Mouse (Mus musculus) lung, adult 2 months (tissue): ENCODE measurements around the gene Gm30083. TPM values are rescaled to one million over a fixed set of nuclear protein-coding genes. Genes with fewer than 3 reads are reported as not detected.

Source experiments
- DNase-seq: peaks from one replicate; pipeline ENCODE4 v3.0.0; 2022
- H3K4me1 ChIP-seq: fragments of 200-500 bp; 2 replicates; pipeline ENCODE4 v1.6.1; 2011; ENCODE audit warnings: low read length; ENCODE audit not compliant: control insufficient read depth, insufficient read depth
- H3K4me3 ChIP-seq: fragments of 200-500 bp; replicated peaks from 2 replicates; pipeline ENCODE3; 2011; ENCODE audit warnings: low read depth, mild to moderate bottlenecking, control low read depth, low read length; ENCODE audit errors: extremely low read depth
- CTCF ChIP-seq: fragments of 200-500 bp; IDR thresholded peaks from 2 replicates; pipeline ENCODE4 v1.5.1; 2011; ENCODE audit warnings: mild to moderate bottlenecking, low read length, control low read depth; ENCODE audit not compliant: insufficient read depth
- POLR2A ChIP-seq: fragments of 200-500 bp; IDR thresholded peaks from 2 replicates; pipeline ENCODE4 v1.6.1; 2011; ENCODE audit warnings: low read depth, mild to moderate bottlenecking, control low read depth, low read length, borderline replicate concordance; ENCODE audit errors: extremely low read depth
- WGBS: fragments of 180-500 bp; shearing (Covaris S2); methylation state at CpG from one replicate; pipeline ENCODE4 v1.1.7; 2018; 5-methylcytosine and 5-hydroxymethylcytosine counted together
- polyA plus RNA-seq: library from polyadenylated mRNA; depleted of rRNA; stranded (reverse); fragments of >200 nt; gene quantifications from 2 replicates; pipeline ENCODE4 v1.2.3, GENCODE M21; 2012

Gene Gm30083
- polyA plus RNA-seq, 1 experiment = not detected

DNA sequence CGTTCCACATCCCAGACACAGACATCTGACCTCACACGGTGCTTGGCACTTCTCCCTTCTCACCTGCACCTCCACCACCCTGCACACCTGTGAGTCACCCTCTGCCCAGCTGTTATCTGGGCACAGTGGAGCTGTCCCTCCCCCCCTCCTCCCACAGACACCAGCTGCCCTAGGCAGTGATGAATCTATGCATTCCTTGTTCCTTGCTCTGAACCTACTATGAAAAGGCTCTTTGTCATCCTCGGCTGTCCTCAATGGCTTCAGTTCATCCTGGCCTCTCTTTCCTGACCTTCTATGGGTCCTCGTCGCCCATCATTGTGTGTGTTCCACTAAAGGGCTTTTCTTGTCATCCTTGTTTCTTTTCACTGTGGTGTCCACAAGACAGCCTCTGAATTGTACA, 40.2 kb downstream of the Gm30083 start:
- DNase-seq = no peak

GRCm38 (mm10) chr14:33972679-33973078, 42.3 kb downstream of the Gm30083 start:
- Histone ChIP-seq H3K4me1 (no peaks in the 10 kb centered on the region), H3K4me3 (no peak overlapping the region)
- DNase-seq = no peak
- 41% methylated on average over 7 of the region's 7 CpGs for WGBS
- TF ChIP-seq CTCF (peak; percentile 31; the same call in 1 of the 2 replicates), POLR2A (no peak)

More for the DNA sequence above, 40.2 kb downstream of the Gm30083 start:
- H3K4me1 ChIP-seq = no peaks in the 10 kb centered on the region; the same call in 1 of the 2 replicates
- 63% methylated on average over 5 of the region's 5 CpGs for WGBS
- TF ChIP-seq POLR2A (no peak), CTCF (no peak)
- no peak overlapping the region for H3K4me3 ChIP-seq

DNA sequence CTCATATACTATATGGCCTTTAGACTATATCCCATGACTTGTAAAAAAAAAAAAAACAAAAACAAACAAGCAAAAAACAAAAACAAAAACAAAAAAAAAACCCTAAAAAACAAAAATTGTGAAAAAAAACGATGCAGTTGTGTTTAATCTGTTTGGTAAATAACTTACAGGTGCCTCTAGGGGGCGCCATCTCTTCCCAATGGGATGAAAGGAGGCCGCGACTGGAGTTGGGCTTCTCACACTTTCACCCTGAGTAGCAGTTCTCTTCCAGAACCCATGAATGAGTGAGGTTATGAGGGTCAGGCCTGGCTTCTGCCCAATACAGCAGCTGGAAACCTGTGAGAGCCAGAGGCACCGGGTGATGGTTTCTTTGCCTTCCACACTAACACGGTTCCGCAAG, 49.3 kb downstream of the Gm30083 start:
- H3K4me3 ChIP-seq = no peak overlapping the region
- TF ChIP-seq POLR2A = no peak
- H3K4me1 ChIP-seq = no peaks in the 10 kb centered on the region
- 58% methylated on average over 7 of the region's 7 CpGs for WGBS
- DNase-seq = no peak

DNA sequence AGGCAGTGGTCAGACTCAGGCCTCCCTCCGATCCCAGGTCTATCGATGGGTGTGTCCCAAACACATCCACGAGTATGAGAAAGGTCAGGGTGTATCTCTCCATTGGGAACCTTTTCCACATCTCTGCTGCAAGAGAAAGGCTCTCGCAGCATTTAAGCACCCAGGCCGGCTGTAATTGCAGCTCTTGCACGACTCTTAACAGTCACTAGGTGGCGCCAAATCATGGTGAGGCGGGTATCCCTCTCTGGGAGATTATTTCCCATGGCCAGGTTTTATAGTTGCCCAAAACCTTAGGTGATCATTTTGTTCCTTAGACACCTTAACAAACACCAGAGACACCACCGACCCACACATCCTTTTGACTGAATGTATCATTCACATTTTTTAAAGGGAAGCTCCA, 55.6 kb downstream of the Gm30083 start:
- no peak for TF ChIP-seq POLR2A
- peak; percentile 56 for TF ChIP-seq CTCF
- Histone ChIP-seq H3K4me3 (no peak overlapping the region), H3K4me1 (no peaks in the 10 kb centered on the region)
- 9% methylated on average over 9 of the region's 9 CpGs for WGBS
- peak; percentile 19 for DNase-seq

DNA sequence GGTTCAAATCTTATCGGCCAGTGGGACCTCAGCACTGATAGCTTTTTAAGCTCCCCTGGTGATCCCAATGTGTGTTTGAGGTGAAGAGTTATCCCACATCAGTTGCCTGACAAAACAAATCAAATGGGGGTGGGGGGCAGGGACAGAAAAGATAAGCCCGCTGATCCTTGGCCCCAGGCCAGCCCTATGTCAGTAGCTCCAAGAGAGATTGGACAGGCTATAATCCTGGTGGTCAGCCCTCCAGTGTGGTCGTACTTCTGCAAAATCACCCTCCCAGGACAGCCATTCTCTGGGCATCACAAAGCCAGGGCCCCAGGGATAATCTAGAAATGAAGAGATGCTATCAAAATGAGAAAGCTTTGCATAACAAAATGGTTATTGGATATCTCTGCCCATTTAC, 56.1 kb downstream of the Gm30083 start:
- H3K4me3 ChIP-seq = no peak overlapping the region
- no peaks in the 10 kb centered on the region for H3K4me1 ChIP-seq
- 24% methylated on average over 3 of the region's 3 CpGs for WGBS
- TF ChIP-seq POLR2A (no peak), CTCF (no peak)
- no peak for DNase-seq

GRCm38 (mm10) chr14:33958186-33958585, 56.8 kb downstream of the Gm30083 start:
- no peaks in the 10 kb centered on the region for H3K4me1 ChIP-seq
- H3K4me3 ChIP-seq = no peak overlapping the region
- TF ChIP-seq POLR2A (no peak), CTCF (no peak)
- 75% methylated on average over 4 of the region's 4 CpGs for WGBS
- DNase-seq = no peak

- 75% methylated on average over 13 of the region's 13 CpGs for WGBS
- H3K4me3 ChIP-seq = no peak overlapping the region
- TF ChIP-seq CTCF (no peak), POLR2A (no peak)
- H3K4me1 ChIP-seq = no peaks in the 10 kb centered on the region
- no peak for DNase-seq
Measured at GRCm38 (mm10) chr14:33956055-33956454, 58.9 kb downstream of the Gm30083 start.

- no peak for DNase-seq
- H3K4me3 ChIP-seq = no peak within 1 kb of the TSS
- TF ChIP-seq POLR2A (no peak), CTCF (no peak)
- 82% methylated on average over 5 of the region's 5 CpGs for WGBS
- no peaks in the 10 kb centered on the region for H3K4me1 ChIP-seq
Measured at GRCm38 (mm10) chr14:33953761-33954160, 61.2 kb downstream of the Gm30083 start, which contains the start of gene Rbp3. Rbp3 (plus strand) TSS chr14:33954003.

DNA sequence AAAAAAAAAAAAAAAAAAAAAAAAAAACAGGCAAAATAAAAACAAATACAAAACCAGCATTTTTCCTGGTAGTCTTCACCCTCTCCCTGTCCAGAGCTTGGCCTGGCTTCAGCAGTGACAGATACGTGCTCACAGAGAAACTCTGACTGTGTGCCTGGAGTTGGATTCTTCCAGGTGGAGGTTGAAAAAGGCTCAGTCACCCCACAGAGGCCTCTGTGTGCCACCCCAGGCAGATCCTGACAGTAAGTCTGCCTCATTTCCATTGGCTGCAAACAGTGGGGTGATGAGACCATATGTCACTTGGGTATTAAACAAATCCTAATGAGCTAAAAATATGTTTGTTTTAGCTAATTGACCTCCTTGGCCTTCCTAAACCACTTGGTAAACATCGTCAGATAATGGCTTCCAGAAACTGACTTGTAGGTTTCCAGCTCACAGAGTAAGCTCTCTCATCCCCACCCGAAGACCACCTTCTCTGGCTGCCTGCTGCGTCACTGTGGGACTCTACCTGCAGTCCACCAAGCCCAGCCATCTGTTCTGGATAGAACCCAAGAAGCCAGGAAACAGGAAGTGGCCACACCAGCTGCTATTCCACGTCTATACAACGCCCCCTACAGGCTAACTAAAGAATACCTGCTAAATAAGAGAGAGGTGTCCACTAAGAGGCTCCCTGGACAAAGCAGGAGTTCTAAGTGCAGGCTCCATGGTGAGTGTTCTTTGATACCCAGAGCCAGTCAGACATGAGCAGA, 62.6 kb downstream of the Gm30083 start:
- no peaks in the 10 kb centered on the region for H3K4me1 ChIP-seq
- WGBS = 41% methylated on average over 6 of the region's 6 CpGs
- TF ChIP-seq CTCF = no peak
- no peak for TF ChIP-seq POLR2A
- no peak overlapping the region for H3K4me3 ChIP-seq
- DNase-seq = no peak

DNA sequence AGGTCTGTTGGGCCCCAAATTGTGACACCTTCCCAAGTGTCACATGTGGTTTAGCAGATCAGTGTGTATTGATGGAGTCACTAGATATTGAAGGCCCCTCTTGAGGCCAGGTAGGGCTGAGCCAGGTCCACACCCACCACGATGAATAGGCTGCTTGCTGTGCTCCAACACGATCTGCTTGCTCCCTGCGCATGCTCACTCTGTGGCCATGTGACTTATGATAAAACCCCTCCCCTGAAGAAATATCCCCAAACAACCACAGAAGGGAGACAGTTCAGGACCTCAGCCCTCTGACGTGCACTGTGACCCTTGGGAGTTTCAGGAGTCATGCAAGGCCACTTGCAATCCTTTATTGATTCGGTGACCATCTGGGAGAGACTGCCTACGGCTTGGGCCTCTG, 68.9 kb downstream of the Gm30083 start:
- TF ChIP-seq POLR2A = no peak
- Histone ChIP-seq H3K4me3 (no peak overlapping the region), H3K4me1 (no peaks in the 10 kb centered on the region)
- no peak for DNase-seq
- WGBS = 66% methylated on average over 6 of the region's 6 CpGs
